Mouse (Mus musculus): Measurements from ENCODE around the gene Mettl24. TPM values are rescaled to one million over a fixed set of nuclear protein-coding genes. Genes with fewer than 3 reads are reported as not detected.

Mettl24 gene
- polyA plus RNA-seq, 1 experiment from 2014 or later = 0.43 TPM

Other genes starting within 250 kb of the Mettl24 start
- gene Slc22a16, start 112.9 kb upstream of the Mettl24 start, polyA plus RNA-seq (2015; fragmentation: Nextera tagmentation; extraction: Ambion mirVana) = not detected in 2 replicates
- gene Ddo, start 53.3 kb upstream of the Mettl24 start, polyA plus RNA-seq (2015; fragmentation: Nextera tagmentation; extraction: Ambion mirVana) = 0.19 and 0.70 TPM in 2 replicates
- gene Cdc40, start 200.0 kb downstream of the Mettl24 start, polyA plus RNA-seq (2015; fragmentation: Nextera tagmentation; extraction: Ambion mirVana) = 30.2 and 30.5 TPM in 2 replicates
- gene Wasf1, start 200.2 kb downstream of the Mettl24 start, polyA plus RNA-seq (2015; fragmentation: Nextera tagmentation; extraction: Ambion mirVana) = 93.7 and 97.1 TPM in 2 replicates